ENCODE assay signal across 11 mouse cellular contexts in genomic region chr7:27367976-27368375, GRCm38 (mm10). TPM values are rescaled to one million over a fixed set of nuclear protein-coding genes. Genes with fewer than 3 reads are reported as not detected.
DNase-seq lines count a peak whose midpoint lies in the region; ATAC-seq and TF ChIP-seq lines count a peak whose summit lies in the region.
"Had no signal": no experiment of that assay in that cellular context is flagged by ENCODE, and none has a peak within 500 bp of the region (broad histone marks: within the 10 kb centered on the region; RNA-seq: fewer than 3 reads in every experiment).

No protein-coding gene starts in this region.

- H3K4me1 ChIP-seq in kidney, postnatal 0 days (replicated peaks; ENCODE audit: insufficient read depth, low read length) = no peaks in the 10 kb centered on the region
- peaks cover 0 to 16% of the 10 kb centered on the region in 2 experiments; a peak in 3 of 4 replicates for H3K4me1 ChIP-seq in MEL (ENCODE audit: control insufficient read depth in 1 of 2, insufficient read depth in 2 of 2, low read length in 2 of 2)
- H3K4me1 ChIP-seq in limb, embryonic 10.5 days = peaks cover 22% of the 10 kb centered on the region

- ATAC-seq in kidney, postnatal 0 days (replicated peaks; ENCODE audit: low FRiP score, low read depth) = no peak
- ATAC-seq: forebrain, embryonic 14.5 days had no signal

- DNase-seq in kidney, postnatal 0 days (ENCODE audit: low spot score) = no peak
- DNase-seq in kidney, adult 8-10 months = no peak
- peak; percentile 44 to 47 for DNase-seq in B cell, adult 2 months
- DNase-seq in MEL (ENCODE audit: low read depth, low spot score) = peak; percentile 59
- DNase-seq in limb, embryonic 10.5 days (ENCODE audit: low spot score) = no peak
- no peak for DNase-seq in urinary bladder, postnatal 25 days (ENCODE audit: low spot score)
- DNase-seq in cerebellum, adult 11 months = no peak

- H3K27me3 ChIP-seq in kidney, postnatal 0 days (ENCODE audit: insufficient read depth, low read length) = peaks cover 71% of the 10 kb centered on the region
- no peaks in the 10 kb centered on the region; a peak in 1 of 4 replicates for H3K27me3 ChIP-seq in MEL (ENCODE audit: control insufficient read depth in 1 of 2, insufficient read depth in 2 of 2, low read length in 2 of 2)
- H3K27me3 ChIP-seq in limb, embryonic 10.5 days (ENCODE audit: low read depth, poor library complexity, severe bottlenecking) = peaks cover 100% of the 10 kb centered on the region

- no peak for TF ChIP-seq POLR2A in MEL (IDR thresholded peaks at IDR 0.05; ENCODE audit: control insufficient read depth in 1 of 2, insufficient read depth in 1 of 2, low read depth in 1 of 2, low read length in 2 of 2, poor library complexity in 1 of 2)

- 0 out of 2 replicates have a peak overlapping the region, but pooled peaks have one; percentile 6 for H3K4me3 ChIP-seq in kidney, postnatal 0 days (replicated peaks; ENCODE audit: low read depth, low read length)
- peak overlapping the region; percentile 7 to 22 for H3K4me3 ChIP-seq in MEL (ENCODE audit: control insufficient read depth in 1 of 2, insufficient read depth in 1 of 2, low read depth in 2 of 2, low read length in 2 of 2)
- H3K4me3 ChIP-seq in limb, embryonic 10.5 days = peak overlapping the region; percentile 37

- TF ChIP-seq RAD21 in MEL (IDR thresholded peaks at IDR 0.05; ENCODE audit: low read depth, low read length) = no peak

- H3K9me3 ChIP-seq in kidney, postnatal 0 days (replicated peaks; ENCODE audit: low read length) = no peaks in the 10 kb centered on the region
- H3K9me3 ChIP-seq in MEL (replicated peaks; ENCODE audit: insufficient read depth, low read length) = no peaks in the 10 kb centered on the region
- peaks cover 5% of the 10 kb centered on the region; the same call in 1 of the 2 replicates for H3K9me3 ChIP-seq in limb, embryonic 10.5 days (replicated peaks)

- no peak for TF ChIP-seq CTCF in kidney, postnatal 0 days (IDR thresholded peaks at IDR 0.05; ENCODE audit: low read depth)
- no peak for TF ChIP-seq CTCF in MEL (IDR thresholded peaks at IDR 0.05 in 2 of 3, conservative IDR thresholded peaks at IDR 0.05 in 1 of 3; ENCODE audit: control insufficient read depth in 1 of 3, insufficient read depth in 1 of 3, low read depth in 2 of 3, low read length in 3 of 3, poor library complexity in 1 of 3, severe bottlenecking in 1 of 3)

- H3K4me2 ChIP-seq in kidney, postnatal 0 days (ENCODE audit: low read length) = peak overlapping the region; percentile 31; the same call in 1 of the 2 replicates
- H3K4me2 ChIP-seq: hindbrain, embryonic 14.5 days had no signal

- H3K79me2 ChIP-seq in MEL (ENCODE audit: control insufficient read depth, insufficient read depth, low read length, poor library complexity) = no peaks in the 10 kb centered on the region

- TF ChIP-seq EP300 in MEL (IDR thresholded peaks at IDR 0.05; ENCODE audit: low read depth in 1 of 2, low read length in 2 of 2) = peak; percentile 28 to 37; a peak in 2 of 4 replicates

- H3K9ac ChIP-seq in kidney, postnatal 0 days (ENCODE audit: low read depth, low read length) = no peak overlapping the region
- H3K9ac ChIP-seq in MEL (ENCODE audit: control insufficient read depth, low read depth, low read length, poor library complexity, severe bottlenecking) = peak overlapping the region; percentile 8
- H3K9ac ChIP-seq: hindbrain, embryonic 14.5 days had no signal

- 18% methylated on average over 11 of the region's 11 CpGs for WGBS in kidney, postnatal 0 days
- WGBS in limb, embryonic 10.5 days = 14% methylated on average over 11 of the region's 11 CpGs

- H3K36me3 ChIP-seq in kidney, postnatal 0 days (ENCODE audit: insufficient read depth, low read length) = no peaks in the 10 kb centered on the region
- no peaks in the 10 kb centered on the region for H3K36me3 ChIP-seq in MEL (ENCODE audit: control insufficient read depth in 1 of 2, insufficient read depth in 2 of 2, low read length in 2 of 2)
- H3K36me3 ChIP-seq in limb, embryonic 10.5 days = no peaks in the 10 kb centered on the region

- no peak overlapping the region for H3K27ac ChIP-seq in kidney, postnatal 0 days
- no peak overlapping the region for H3K27ac ChIP-seq in MEL (ENCODE audit: control insufficient read depth, low read depth, low read length)
- H3K27ac ChIP-seq in limb, embryonic 10.5 days = no peak overlapping the region
- H3K27ac ChIP-seq: hindbrain, embryonic 14.5 days had no signal

TF ChIP-seq in MEL, 35 proteins besides CTCF, POLR2A, EP300 and RAD21:
- no peak for TF ChIP-seq NRF1 (IDR thresholded peaks at IDR 0.05; ENCODE audit: insufficient read depth, low read depth, low read length, poor library complexity, severe bottlenecking)
- peak; percentile 61 for TF ChIP-seq TCF12 (IDR thresholded peaks at IDR 0.05; ENCODE audit: low read depth, low read length)
- no peak for TF ChIP-seq NELFE (IDR thresholded peaks at IDR 0.05; ENCODE audit: low read depth, low read length)
- 0 out of 2 replicates have a peak, but pooled peaks have one; percentile 31 for TF ChIP-seq ELF1 (IDR thresholded peaks at IDR 0.05; ENCODE audit: low read depth, low read length)
- TF ChIP-seq MXI1 (IDR thresholded peaks at IDR 0.05; ENCODE audit: low read depth, low read length) = peak; percentile 42; the same call in 1 of the 2 replicates
- 0 out of 2 replicates have a peak, but pooled peaks have one; percentile 19 for TF ChIP-seq BHLHE40 (IDR thresholded peaks at IDR 0.05; ENCODE audit: borderline replicate concordance, low read depth, low read length)
- peak; percentile 54 for TF ChIP-seq USF1 (IDR thresholded peaks at IDR 0.05; ENCODE audit: low read depth, low read length)
- TF ChIP-seq KAT2A (conservative IDR thresholded peaks at IDR 0.05; ENCODE audit: low read depth, low read length) = no peak
- TF ChIP-seq E2F4 (IDR thresholded peaks at IDR 0.05; ENCODE audit: borderline replicate concordance, low read depth, low read length) = no peak
- TF ChIP-seq MYC (IDR thresholded peaks at IDR 0.05; ENCODE audit: low read depth, low read length) = no peak
- 0 out of 2 replicates have a peak, but pooled peaks have one; percentile 24 for TF ChIP-seq MAX (IDR thresholded peaks at IDR 0.05; ENCODE audit: low read length)
- TF ChIP-seq GATA1 (IDR thresholded peaks at IDR 0.05; ENCODE audit: low read depth, low read length) = peak; percentile 53
- TF ChIP-seq RCOR1 (IDR thresholded peaks at IDR 0.05; ENCODE audit: low read depth, low read length) = no peak
- TF ChIP-seq ZKSCAN1 (IDR thresholded peaks at IDR 0.05; ENCODE audit: low read depth, low read length) = no peak
- no peak for TF ChIP-seq ZC3H11A (IDR thresholded peaks at IDR 0.05; ENCODE audit: low read depth, low read length)
- no peak for TF ChIP-seq TBP (IDR thresholded peaks at IDR 0.05; ENCODE audit: low read depth, low read length)
- TF ChIP-seq TAL1 (IDR thresholded peaks at IDR 0.05; ENCODE audit: low read length) = peak; percentile 38; the same call in 1 of the 2 replicates

RNA-seq across cellular contexts. Expression of gene Gm20479, which starts 10.8 kb away (rescaled TPM):
- polyA plus RNA-seq in kidney, postnatal 0 days (2015; fragmentation: Nextera tagmentation; extraction: Ambion mirVana) = 0.57 TPM in 1 of 2 replicates, not detected in the other
- 0.42 TPM in 1 of 2 replicates, not detected in the other for total RNA-seq in MEL (2012; rRNA removed)
- polyA plus RNA-seq in MEL (2012; ENCODE audit: insufficient read depth in 1 of 2, insufficient read length in 2 of 2, low read depth in 1 of 2, low replicate concordance in 2 of 2, missing spikeins in 1 of 2) = 1 to 10 TPM in 1 of 2 experiments, not detected in 1; 2.7 TPM
- polyA plus RNA-seq in limb, embryonic 10.5 days (2016; fragmentation: Nextera tagmentation; extraction: Ambion mirVana) = not detected in 2 replicates
- total RNA-seq: left cerebral cortex, postnatal 14 days; neutrophil, adult 5-6 weeks had no signal
- polyA plus RNA-seq: hindbrain, embryonic 14.5 days had no signal

RNA-seq across cellular contexts. Expression of gene Shkbp1, which starts 12.2 kb away (rescaled TPM):
- polyA plus RNA-seq in kidney, postnatal 0 days (2015; fragmentation: Nextera tagmentation; extraction: Ambion mirVana) = 34.1 and 40.2 TPM in 2 replicates
- 24.2 and 25.4 TPM in 2 replicates for total RNA-seq in MEL (2012; rRNA removed)
- 10 to 100 TPM in 1 of 2 experiments, not detected in 1; 77.0 TPM for polyA plus RNA-seq in MEL (2012; ENCODE audit: insufficient read depth in 1 of 2, insufficient read length in 2 of 2, low read depth in 1 of 2, low replicate concordance in 2 of 2, missing spikeins in 1 of 2)
- polyA plus RNA-seq in limb, embryonic 10.5 days (2016; fragmentation: Nextera tagmentation; extraction: Ambion mirVana) = 46.1 and 61.2 TPM in 2 replicates

RNA-seq across cellular contexts. Expression of gene Ltbp4, which starts 30.5 kb away (rescaled TPM):
- polyA plus RNA-seq in kidney, postnatal 0 days (2015; fragmentation: Nextera tagmentation; extraction: Ambion mirVana) = 41.7 and 43.8 TPM in 2 replicates
- 2.2 and 2.9 TPM in 2 replicates for total RNA-seq in MEL (2012; rRNA removed)
- 10 to 100 TPM in 1 of 2 experiments, not detected in 1; 14.2 TPM for polyA plus RNA-seq in MEL (2012; ENCODE audit: insufficient read depth in 1 of 2, insufficient read length in 2 of 2, low read depth in 1 of 2, low replicate concordance in 2 of 2, missing spikeins in 1 of 2)
- 6.7 and 10.6 TPM in 2 replicates for polyA plus RNA-seq in limb, embryonic 10.5 days (2016; fragmentation: Nextera tagmentation; extraction: Ambion mirVana)
- total RNA-seq: neutrophil, adult 5-6 weeks had no signal

Comparison
In these comparisons a context has a peak if more than half of its experiments do, and no peak if none do; other contexts are left out.
1. DNase-seq: peak in B cell, adult 2 months (2 of 2) and MEL (single experiment); none in kidney, postnatal 0 days (single experiment), kidney, adult 8-10 months (0 of 2), limb, embryonic 10.5 days (single experiment), urinary bladder, postnatal 25 days (single experiment) and cerebellum, adult 11 months (single experiment).
2. Peak in every context shown above with its lines, with median percentiles within 50 percentile points of each other: H3K4me3 ChIP-seq.